Mouse (Mus musculus) forelimb bud, embryonic 11.5 days (tissue): ENCODE results near the gene Gm19345.

Experiments used
- DNase-seq: peaks from one replicate; pipeline ENCODE4 v3.0.0-alpha.2; 2012; ENCODE audit warnings: low read depth, low spot score

Gm19345 gene

GRCm38 (mm10) chr7:19826756-19827155 is 25.0 kb upstream of the Gm19345 start:
- DNase-seq = no peak

- no peak for DNase-seq
These were observed 22.1 kb upstream of the Gm19345 start for GRCm38 (mm10) chr7:19829694-19830093.

- DNase-seq = no peak
These were observed 21.1 kb upstream of the Gm19345 start for GRCm38 (mm10) chr7:19830682-19831156.

- DNase-seq = no peak
These were observed 20.0 kb upstream of the Gm19345 start for GRCm38 (mm10) chr7:19831837-19832236.

- no peak for DNase-seq
These were observed 17.7 kb upstream of the Gm19345 start for GRCm38 (mm10) chr7:19834055-19834454.

GRCm38 (mm10) chr7:19836843-19837242 is 15.0 kb upstream of the Gm19345 start:
- no peak for DNase-seq

GRCm38 (mm10) chr7:19840371-19840770 is 11.4 kb upstream of the Gm19345 start:
- DNase-seq = no peak

GRCm38 (mm10) chr7:19840936-19841335 is 10.9 kb upstream of the Gm19345 start:
- DNase-seq = no peak

GRCm38 (mm10) chr7:19841686-19842413 is 10.0 kb upstream of the Gm19345 start:
- no peak for DNase-seq

- DNase-seq = no peak
These were observed 8.8 kb upstream of the Gm19345 start for GRCm38 (mm10) chr7:19842885-19843504.

GRCm38 (mm10) chr7:19843561-19843960 is 8.2 kb upstream of the Gm19345 start:
- peak; percentile 49 for DNase-seq

GRCm38 (mm10) chr7:19844521-19845171 is 7.2 kb upstream of the Gm19345 start:
- no peak for DNase-seq

- no peak for DNase-seq
These were observed 1.7 kb downstream of the Gm19345 start for GRCm38 (mm10) chr7:19853526-19853925.

- no peak for DNase-seq
These were observed 3.9 kb downstream of the Gm19345 start for GRCm38 (mm10) chr7:19855663-19856062.

- no peak for DNase-seq
These were observed 4.5 kb downstream of the Gm19345 start for GRCm38 (mm10) chr7:19856283-19856682.

GRCm38 (mm10) chr7:19859740-19860139 is 7.9 kb downstream of the Gm19345 start:
- no peak for DNase-seq

GRCm38 (mm10) chr7:19861199-19861598 is 9.4 kb downstream of the Gm19345 start, which contains the start of gene Ceacam16:
Gene Ceacam16 (minus strand): TSS chr7:19861299.
- DNase-seq = no peak

GRCm38 (mm10) chr7:19864241-19864640 is 12.4 kb downstream of the Gm19345 start:
- DNase-seq = no peak

- no peak for DNase-seq
These were observed 13.6 kb downstream of the Gm19345 start for GRCm38 (mm10) chr7:19865246-19866036.

- DNase-seq = no peak
These were observed 14.7 kb downstream of the Gm19345 start for GRCm38 (mm10) chr7:19866490-19866889.

GRCm38 (mm10) chr7:19867751-19868399 is 16.1 kb downstream of the Gm19345 start:
- no peak for DNase-seq
